Mouse (Mus musculus): ENCODE data around the gene Dgat2l6. TPM values are rescaled to one million over a fixed set of nuclear protein-coding genes. Genes with fewer than 3 reads are reported as not detected.

The Dgat2l6 gene
- polyA plus RNA-seq, 1 experiment, result not detected

- TF ChIP-seq POLR2A (IDR thresholded peaks at IDR 0.05; ENCODE audit: low read depth, low read length) (no peak), CTCF (IDR thresholded peaks at IDR 0.05; ENCODE audit: borderline replicate concordance, insufficient read depth, low read length) (no peak)
- Histone ChIP-seq H3K4me3 (ENCODE audit: insufficient read depth, low read length) (no peak overlapping the region), H3K4me1 (ENCODE audit: control insufficient read depth, insufficient read depth, low read length) (no peaks in the 10 kb centered on the region), H3K27ac (ENCODE audit: insufficient read depth, low read length) (no peak overlapping the region)
These were observed 7.0 kb upstream of the Dgat2l6 start for GRCm38 (mm10) chrX:100517626-100518025.

GRCm38 (mm10) chrX:100518532-100518931, 6.1 kb upstream of the Dgat2l6 start:
- TF ChIP-seq CTCF (IDR thresholded peaks at IDR 0.05; ENCODE audit: borderline replicate concordance, insufficient read depth, low read length) (no peak), POLR2A (IDR thresholded peaks at IDR 0.05; ENCODE audit: low read depth, low read length) (no peak)
- Histone ChIP-seq H3K4me3 (ENCODE audit: insufficient read depth, low read length) (no peak overlapping the region), H3K27ac (ENCODE audit: insufficient read depth, low read length) (no peak overlapping the region), H3K4me1 (ENCODE audit: control insufficient read depth, insufficient read depth, low read length) (no peaks in the 10 kb centered on the region)

GRCm38 (mm10) chrX:100556026-100556425, 31.4 kb downstream of the Dgat2l6 start:
- Histone ChIP-seq H3K4me3 (ENCODE audit: insufficient read depth, low read length) (no peak overlapping the region), H3K4me1 (ENCODE audit: control insufficient read depth, insufficient read depth, low read length) (no peaks in the 10 kb centered on the region), H3K27ac (ENCODE audit: insufficient read depth, low read length) (no peak overlapping the region)
- TF ChIP-seq POLR2A (IDR thresholded peaks at IDR 0.05; ENCODE audit: low read depth, low read length), result no peak

- no peak overlapping the region for H3K4me3 ChIP-seq (ENCODE audit: insufficient read depth, low read length)
- no peaks in the 10 kb centered on the region for H3K4me1 ChIP-seq (ENCODE audit: control insufficient read depth, insufficient read depth, low read length)
- TF ChIP-seq POLR2A (IDR thresholded peaks at IDR 0.05; ENCODE audit: low read depth, low read length), result no peak
- no peak for TF ChIP-seq CTCF (IDR thresholded peaks at IDR 0.05; ENCODE audit: borderline replicate concordance, insufficient read depth, low read length)
- H3K27ac ChIP-seq (ENCODE audit: insufficient read depth, low read length), result no peak overlapping the region
These were observed 41.1 kb downstream of the Dgat2l6 start for GRCm38 (mm10) chrX:100565696-100566095.

GRCm38 (mm10) chrX:100571951-100572350, 47.3 kb downstream of the Dgat2l6 start, which contains the start of gene Awat1:
Gene Awat1, plus strand, starts transcription at chrX:100572251.
- Histone ChIP-seq H3K27ac (ENCODE audit: insufficient read depth, low read length) (no peak within 1 kb of the TSS), H3K4me1 (ENCODE audit: control insufficient read depth, insufficient read depth, low read length) (no peaks in the 10 kb centered on the region), H3K4me3 (ENCODE audit: insufficient read depth, low read length) (no peak within 1 kb of the TSS)
- TF ChIP-seq POLR2A (IDR thresholded peaks at IDR 0.05; ENCODE audit: low read depth, low read length) (no peak), CTCF (IDR thresholded peaks at IDR 0.05; ENCODE audit: borderline replicate concordance, insufficient read depth, low read length) (no peak)

- no peak within 1 kb of the TSS for H3K27ac ChIP-seq (ENCODE audit: insufficient read depth, low read length)
- H3K4me1 ChIP-seq (ENCODE audit: control insufficient read depth, insufficient read depth, low read length), result no peaks in the 10 kb centered on the region
- H3K4me3 ChIP-seq (ENCODE audit: insufficient read depth, low read length), result no peak within 1 kb of the TSS
- TF ChIP-seq CTCF (IDR thresholded peaks at IDR 0.05; ENCODE audit: borderline replicate concordance, insufficient read depth, low read length) (no peak), POLR2A (IDR thresholded peaks at IDR 0.05; ENCODE audit: low read depth, low read length) (no peak)
These were observed 70.2 kb downstream of the Dgat2l6 start, which contains the start of gene P2ry4 for GRCm38 (mm10) chrX:100594791-100595190. Gene P2ry4, minus strand, starts transcription at chrX:100594869.

Other genes starting within 250 kb of the Dgat2l6 start
- not detected in 2 replicates for gene Otud6a, start 95.8 kb upstream of the Dgat2l6 start, polyA plus RNA-seq (2011; ENCODE audit: insufficient read length, low read depth, missing spikeins)
- gene Awat2, start 82.1 kb upstream of the Dgat2l6 start, polyA plus RNA-seq (2011; ENCODE audit: insufficient read length, low read depth, missing spikeins), result 0.50 TPM in 1 of 2 replicates, not detected in the other
- gene Igbp1, start 30.5 kb upstream of the Dgat2l6 start, polyA plus RNA-seq (2011; ENCODE audit: insufficient read length, low read depth, missing spikeins), result 51.9 and 66.7 TPM in 2 replicates
- gene Awat1, start 47.4 kb downstream of the Dgat2l6 start, polyA plus RNA-seq (2011; ENCODE audit: insufficient read length, low read depth, missing spikeins), result not detected in 2 replicates
- gene P2ry4, start 70.0 kb downstream of the Dgat2l6 start, polyA plus RNA-seq (2011; ENCODE audit: insufficient read length, low read depth, missing spikeins), result 0.12 TPM in 1 of 2 replicates, not detected in the other
- not detected in 2 replicates for gene Arr3, start 80.7 kb downstream of the Dgat2l6 start, polyA plus RNA-seq (2011; ENCODE audit: insufficient read length, low read depth, missing spikeins)
- 24.7 and 29.8 TPM in 2 replicates for gene Kif4, start 100.9 kb downstream of the Dgat2l6 start, polyA plus RNA-seq (2011; ENCODE audit: insufficient read length, low read depth, missing spikeins)
- gene Pdzd11, start 101.7 kb downstream of the Dgat2l6 start, polyA plus RNA-seq (2011; ENCODE audit: insufficient read length, low read depth, missing spikeins), result 80.6 and 82.3 TPM in 2 replicates
- gene Gdpd2, start 205.0 kb downstream of the Dgat2l6 start, polyA plus RNA-seq (2011; ENCODE audit: insufficient read length, low read depth, missing spikeins), result 0.80 and 3.5 TPM in 2 replicates
- gene Dlg3, start 242.9 kb downstream of the Dgat2l6 start, polyA plus RNA-seq (2011; ENCODE audit: insufficient read length, low read depth, missing spikeins), result 37.7 and 45.0 TPM in 2 replicates